Mouse (Mus musculus): ENCODE results near the gene Nrde2. TPM values are rescaled to one million over a fixed set of nuclear protein-coding genes. Genes with fewer than 3 reads are reported as not detected.

Nrde2 gene
- polyA plus RNA-seq, 1 experiment from 2014 or later = 27.0 TPM

Other genes with a start within 250 kb of the Nrde2 start
- 0.35 and 0.62 TPM in 2 replicates for gene Kcnk13, start 195.2 kb downstream of the Nrde2 start, polyA plus RNA-seq (2015; fragmentation: Nextera tagmentation; extraction: Ambion mirVana)
- 277 and 292 TPM in 2 replicates for gene Psmc1, start 49.5 kb downstream of the Nrde2 start, polyA plus RNA-seq (2015; fragmentation: Nextera tagmentation; extraction: Ambion mirVana)
- gene Calm1, start 39.8 kb upstream of the Nrde2 start, polyA plus RNA-seq (2015; fragmentation: Nextera tagmentation; extraction: Ambion mirVana) = 1,636 and 1,740 TPM in 2 replicates